In the genomic region with DNA sequence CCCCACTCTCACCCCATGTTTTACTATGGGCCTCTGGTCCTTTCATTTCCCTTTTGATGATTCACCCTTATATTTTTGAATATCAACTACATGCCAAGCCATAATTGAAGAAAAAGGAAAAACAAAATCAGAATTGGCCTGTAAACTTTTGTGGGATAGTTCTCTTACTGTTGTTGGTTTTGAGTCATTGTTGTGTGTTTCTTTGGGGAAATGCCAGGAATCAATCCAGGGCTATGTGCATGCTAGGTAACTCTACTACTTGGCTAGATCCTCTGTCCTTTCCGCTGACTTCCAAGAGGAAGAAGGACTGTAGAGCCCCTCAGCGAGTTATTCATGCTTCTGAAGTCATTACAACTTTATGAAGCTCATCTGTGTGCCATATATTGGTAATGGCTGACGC, we compare ENCODE assay signal across 21 mouse cellular contexts.
DNase-seq lines count a peak whose midpoint lies in the region; ATAC-seq and TF ChIP-seq lines count a peak whose summit lies in the region.
"Had no signal": no experiment of that assay in that cellular context is flagged by ENCODE, and none has a peak within 500 bp of the region (broad histone marks: within the 10 kb centered on the region; RNA-seq: fewer than 3 reads in every experiment).

No protein-coding gene starts in this region.

- H3K79me2 ChIP-seq in CH12.LX (replicated peaks; ENCODE audit: control insufficient read depth, extremely low read depth, insufficient read depth, poor library complexity, severe bottlenecking) = no peaks in the 10 kb centered on the region

- H3K27me3 ChIP-seq in intestine, embryonic 14.5 days (replicated peaks; ENCODE audit: control insufficient read depth, insufficient read depth, low read length) = no peaks in the 10 kb centered on the region
- no peaks in the 10 kb centered on the region for H3K27me3 ChIP-seq in intestine, postnatal 0 days (replicated peaks; ENCODE audit: control insufficient read depth, insufficient read depth, low read length)
- H3K27me3 ChIP-seq in CH12.LX (replicated peaks) = no peaks in the 10 kb centered on the region
- H3K27me3 ChIP-seq in hindbrain, embryonic 12.5 days = no peaks in the 10 kb centered on the region
- H3K27me3 ChIP-seq: embryonic facial prominence, embryonic 12.5 days; forebrain, embryonic 13.5 days; forebrain, embryonic 15.5 days; Patski had no signal

- TF ChIP-seq CTCF in intestine, postnatal 0 days (IDR thresholded peaks at IDR 0.05; ENCODE audit: low read depth) = no peak
- no peak for TF ChIP-seq CTCF in CH12.LX (conservative IDR thresholded peaks at IDR 0.05 in 1 of 2, IDR thresholded peaks at IDR 0.05 in 1 of 2; ENCODE audit: low read depth in 2 of 2, low read length in 2 of 2)

- in situ Hi-C loops in CH12.LX (cut with MboI; ENCODE audit: low pct_ligation_motif_present, low pct_unique_long_range_greater_than_20kb, low sequenced_read_pairs) = loop anchor here (10.0 kb wide), 2 partner anchors 117 to 177 kb away; a partner anchor contains a TSS

- no peaks in the 10 kb centered on the region for H3K9me3 ChIP-seq in intestine, embryonic 14.5 days (ENCODE audit: control insufficient read depth, low read length)
- H3K9me3 ChIP-seq in intestine, postnatal 0 days (ENCODE audit: control insufficient read depth) = no peaks in the 10 kb centered on the region
- no peaks in the 10 kb centered on the region for H3K9me3 ChIP-seq in CH12.LX (replicated peaks; ENCODE audit: low read length)
- no peaks in the 10 kb centered on the region for H3K9me3 ChIP-seq in hindbrain, embryonic 12.5 days (replicated peaks)
- H3K9me3 ChIP-seq: embryonic facial prominence, embryonic 10.5 days; embryonic facial prominence, embryonic 12.5 days; forebrain, embryonic 13.5 days; forebrain, embryonic 15.5 days had no signal

- TF ChIP-seq RAD21 in CH12.LX (IDR thresholded peaks at IDR 0.05; ENCODE audit: low read depth, low read length) = no peak

- no peak overlapping the region for H3K4me2 ChIP-seq in intestine, embryonic 14.5 days (ENCODE audit: low read length)
- no peak overlapping the region for H3K4me2 ChIP-seq in intestine, postnatal 0 days (replicated peaks; ENCODE audit: low read depth)
- no peak overlapping the region for H3K4me2 ChIP-seq in CH12.LX (ENCODE audit: insufficient read depth, low read depth, poor library complexity, severe bottlenecking)
- H3K4me2 ChIP-seq in hindbrain, embryonic 12.5 days (replicated peaks) = no peak overlapping the region
- H3K4me2 ChIP-seq: embryonic facial prominence, embryonic 12.5 days; forebrain, embryonic 13.5 days; forebrain, embryonic 15.5 days had no signal

- no peak overlapping the region for H3K4me3 ChIP-seq in intestine, embryonic 14.5 days (ENCODE audit: low read depth, low read length)
- H3K4me3 ChIP-seq in intestine, postnatal 0 days (ENCODE audit: low read depth, low read length) = no peak overlapping the region
- no peak overlapping the region for H3K4me3 ChIP-seq in CH12.LX (replicated peaks in 1 of 3; ENCODE audit: low read depth in 2 of 3, low read length in 2 of 3, poor library complexity in 1 of 3)
- H3K4me3 ChIP-seq in hindbrain, embryonic 12.5 days = no peak overlapping the region
- H3K4me3 ChIP-seq: embryonic facial prominence, embryonic 10.5 days; embryonic facial prominence, embryonic 12.5 days; forebrain, embryonic 13.5 days; forebrain, embryonic 15.5 days had no signal

- no peak overlapping the region for H3K9ac ChIP-seq in intestine, embryonic 14.5 days (ENCODE audit: low read length)
- no peak overlapping the region for H3K9ac ChIP-seq in intestine, postnatal 0 days (ENCODE audit: low read depth, low read length)
- H3K9ac ChIP-seq in CH12.LX (ENCODE audit: insufficient read depth, low read depth) = 0 out of 2 replicates have a peak overlapping the region, but pooled peaks have one; percentile 36
- H3K9ac ChIP-seq in hindbrain, embryonic 12.5 days = no peak overlapping the region
- H3K9ac ChIP-seq: embryonic facial prominence, embryonic 12.5 days; forebrain, embryonic 13.5 days; forebrain, embryonic 15.5 days; forebrain, postnatal 0 days had no signal

- H3K36me3 ChIP-seq in intestine, embryonic 14.5 days (ENCODE audit: control insufficient read depth, insufficient read depth, low read length) = no peaks in the 10 kb centered on the region
- H3K36me3 ChIP-seq in intestine, postnatal 0 days (ENCODE audit: control insufficient read depth, insufficient read depth) = no peaks in the 10 kb centered on the region
- H3K36me3 ChIP-seq in CH12.LX (replicated peaks in 1 of 2; ENCODE audit: control insufficient read depth in 1 of 2, insufficient read depth in 1 of 2, low read length in 1 of 2) = no peaks in the 10 kb centered on the region
- no peaks in the 10 kb centered on the region for H3K36me3 ChIP-seq in hindbrain, embryonic 12.5 days
- H3K36me3 ChIP-seq: embryonic facial prominence, embryonic 10.5 days; embryonic facial prominence, embryonic 12.5 days; forebrain, embryonic 15.5 days had no signal

- peak; percentile 36 for DNase-seq in intestine, embryonic 14.5 days (ENCODE audit: low spot score)
- DNase-seq in 3134 (ENCODE audit: extremely low read depth, insufficient read length, low spot score) (peak; percentile 31), 3T3-L1 (ENCODE audit: low read depth, low spot score) (peak; percentile 52), CH12.LX (ENCODE audit: extremely low read depth) (no peak)
- DNase-seq in adrenal gland, postnatal 36 days = no peak
- DNase-seq in cerebellum, postnatal 36 days = no peak
- DNase-seq: adrenal gland, adult 8-10 months; adrenal gland, postnatal 14 days; cerebellum, adult 11 months; cerebellum, adult 18-20 months; cerebellum, adult 8-10 months; cerebellum, adult 9-11 months; cerebellum, postnatal 14 days; forebrain, postnatal 0 days had no signal

- dilution Hi-C loops in CH12.LX (cut with MboI; ENCODE audit: extremely low pct_ligation_motif_present, extremely low pct_unique_long_range_greater_than_20kb, low sequenced_read_pairs) = no loop called here

- H3K27ac ChIP-seq in intestine, embryonic 14.5 days (ENCODE audit: low read depth) = no peak overlapping the region
- no peak overlapping the region for H3K27ac ChIP-seq in intestine, postnatal 0 days (ENCODE audit: low read depth, low read length)
- no peak overlapping the region for H3K27ac ChIP-seq in CH12.LX (ENCODE audit: insufficient read depth, low read depth)
- H3K27ac ChIP-seq in hindbrain, embryonic 12.5 days = no peak overlapping the region
- H3K27ac ChIP-seq: embryonic facial prominence, embryonic 10.5 days; embryonic facial prominence, embryonic 12.5 days; forebrain, embryonic 13.5 days; forebrain, embryonic 15.5 days had no signal

- no peak for TF ChIP-seq EP300 in CH12.LX (IDR thresholded peaks at IDR 0.05; ENCODE audit: low read length)

- H3K4me1 ChIP-seq in intestine, embryonic 14.5 days (replicated peaks; ENCODE audit: control insufficient read depth, insufficient read depth, low read length) = no peaks in the 10 kb centered on the region
- H3K4me1 ChIP-seq in intestine, postnatal 0 days (replicated peaks; ENCODE audit: control insufficient read depth, insufficient read depth, low read length) = no peaks in the 10 kb centered on the region
- peaks cover 15 to 39% of the 10 kb centered on the region in 2 experiments for H3K4me1 ChIP-seq in CH12.LX (ENCODE audit: control insufficient read depth in 1 of 2, insufficient read depth in 2 of 2)
- no peaks in the 10 kb centered on the region for H3K4me1 ChIP-seq in hindbrain, embryonic 12.5 days
- H3K4me1 ChIP-seq: embryonic facial prominence, embryonic 10.5 days; embryonic facial prominence, embryonic 12.5 days; forebrain, embryonic 13.5 days; forebrain, embryonic 15.5 days had no signal

- ATAC-seq in intestine, embryonic 14.5 days (replicated peaks; ENCODE audit: low FRiP score, low TSS enrichment, low read depth) = no peak
- ATAC-seq in intestine, postnatal 0 days = no peak
- no peak for ATAC-seq in hindbrain, embryonic 12.5 days (ENCODE audit: low FRiP score)
- ATAC-seq: forebrain, embryonic 13.5 days; forebrain, embryonic 15.5 days; forebrain, postnatal 0 days; Patski had no signal

- 93% methylated on average over 3 of the region's 3 CpGs for WGBS in intestine, embryonic 14.5 days
- 95% methylated on average over 3 of the region's 3 CpGs for WGBS in intestine, postnatal 0 days
- WGBS in hindbrain, embryonic 12.5 days = 85% methylated on average over 3 of the region's 3 CpGs

- TF ChIP-seq POLR2A in CH12.LX (IDR thresholded peaks at IDR 0.05; ENCODE audit: low read depth, low read length) = no peak

TF ChIP-seq in CH12.LX, 34 proteins besides CTCF, POLR2A, EP300 and RAD21:
- TF ChIP-seq PAX5 (IDR thresholded peaks at IDR 0.05; ENCODE audit: low read length) (no peak), ZC3H11A (IDR thresholded peaks at IDR 0.05; ENCODE audit: low read depth, low read length) (no peak), ETS1 (conservative IDR thresholded peaks at IDR 0.05; ENCODE audit: low read depth, low read length) (no peak), NRF1 (IDR thresholded peaks at IDR 0.05; ENCODE audit: low read depth, low read length) (no peak), CHD2 (IDR thresholded peaks at IDR 0.05; ENCODE audit: low read length) (no peak), TCF12 (IDR thresholded peaks at IDR 0.05; ENCODE audit: low read depth, low read length) (no peak), E2F4 (IDR thresholded peaks at IDR 0.05; ENCODE audit: insufficient replicate concordance, low read depth, low read length) (no peak), MAFK (IDR thresholded peaks at IDR 0.05; ENCODE audit: insufficient replicate concordance, low read length) (no peak), ELF1 (IDR thresholded peaks at IDR 0.05; ENCODE audit: low read depth, low read length) (no peak), MAZ (IDR thresholded peaks at IDR 0.05; ENCODE audit: low read depth, low read length) (no peak), RCOR1 (conservative IDR thresholded peaks at IDR 0.05; ENCODE audit: low read depth, low read length) (no peak), BHLHE40 (IDR thresholded peaks at IDR 0.05; ENCODE audit: low read depth, low read length) (no peak), MXI1 (IDR thresholded peaks at IDR 0.05; ENCODE audit: low read depth, low read length) (no peak), KAT2A (IDR thresholded peaks at IDR 0.05; ENCODE audit: insufficient replicate concordance, low read length) (no peak), MEF2A (IDR thresholded peaks at IDR 0.05; ENCODE audit: borderline replicate concordance, low read depth, low read length) (no peak), SIN3A (IDR thresholded peaks at IDR 0.05; ENCODE audit: low read length) (no peak)

Comparison
In these comparisons a context has a peak if more than half of its experiments do, and no peak if none do; other contexts are left out.
1. DNase-seq: peak in intestine, embryonic 14.5 days (single experiment), 3134 (single experiment) and 3T3-L1 (single experiment); none in CH12.LX (single experiment), adrenal gland, postnatal 36 days (0 of 2) and cerebellum, postnatal 36 days (0 of 2).